Mouse (Mus musculus) A20 (cell line): ENCODE data around the gene Ablim2.

ENCODE experiments used
- DNase-seq: peaks from one replicate; pipeline ENCODE4 v3.0.0-alpha.2; 2011; ENCODE audit warnings: low read depth, low spot score

Ablim2 gene

GRCm38 (mm10) chr5:35907633-35908426, 150.2 kb downstream of the Ablim2 start:
- no peak for DNase-seq

- DNase-seq, result no peak
Measured at GRCm38 (mm10) chr5:35908626-35909443, 151.2 kb downstream of the Ablim2 start.

- no peak for DNase-seq
Measured at GRCm38 (mm10) chr5:35915629-35916300, 158.1 kb downstream of the Ablim2 start.

GRCm38 (mm10) chr5:35916666-35917065, 159.0 kb downstream of the Ablim2 start:
- no peak for DNase-seq

- no peak for DNase-seq
Measured at GRCm38 (mm10) chr5:35918387-35918786, 160.7 kb downstream of the Ablim2 start.

- DNase-seq, result no peak
Measured at GRCm38 (mm10) chr5:35920076-35920475, 162.4 kb downstream of the Ablim2 start.

GRCm38 (mm10) chr5:35920557-35920956, 162.9 kb downstream of the Ablim2 start:
- no peak for DNase-seq

- DNase-seq, result no peak
Measured at GRCm38 (mm10) chr5:35921141-35921540, 163.5 kb downstream of the Ablim2 start.

- DNase-seq, result no peak
Measured at GRCm38 (mm10) chr5:35921595-35922254, 164.0 kb downstream of the Ablim2 start.

GRCm38 (mm10) chr5:35923448-35923847, 165.8 kb downstream of the Ablim2 start:
- no peak for DNase-seq

GRCm38 (mm10) chr5:35925171-35925634, 167.5 kb downstream of the Ablim2 start:
- no peak for DNase-seq

- DNase-seq, result no peak
Measured at GRCm38 (mm10) chr5:35926511-35926910, 168.8 kb downstream of the Ablim2 start.

GRCm38 (mm10) chr5:35931296-35931695, 173.6 kb downstream of the Ablim2 start:
- no peak for DNase-seq

- no peak for DNase-seq
Measured at GRCm38 (mm10) chr5:35933059-35933458, 175.4 kb downstream of the Ablim2 start.
